Mouse (Mus musculus): ENCODE results near the gene Bst2.

The Bst2 gene

GRCm38 (mm10) chr8:71537028-71537867 lies at the start of gene Bst2:
Bst2 (minus strand) TSS chr8:71537456.
- DNase-seq (ENCODE audit: low spot score in 2 of 2): peak; percentile 88 to 93

GRCm38 (mm10) chr8:71586891-71587290 lies 49.6 kb upstream of the Bst2 start:
- peak in 1 of 2 experiments; percentile 46 for DNase-seq (ENCODE audit: low spot score in 2 of 2)

GRCm38 (mm10) chr8:71580201-71580600 lies 42.9 kb upstream of the Bst2 start:
- no peak for DNase-seq (ENCODE audit: low spot score in 2 of 2)

GRCm38 (mm10) chr8:71579476-71579875 lies 42.2 kb upstream of the Bst2 start:
- DNase-seq (ENCODE audit: low spot score in 2 of 2): no peak

- DNase-seq (ENCODE audit: low spot score in 2 of 2): no peak
Measured at GRCm38 (mm10) chr8:71579009-71579408, 41.8 kb upstream of the Bst2 start.

- DNase-seq (ENCODE audit: low spot score in 2 of 2): no peak
Measured at GRCm38 (mm10) chr8:71577856-71578387, 40.7 kb upstream of the Bst2 start.

- DNase-seq (ENCODE audit: low spot score in 2 of 2): no peak
Measured at GRCm38 (mm10) chr8:71575020-71575419, 37.8 kb upstream of the Bst2 start.

- no peak for DNase-seq (ENCODE audit: low spot score in 2 of 2)
Measured at GRCm38 (mm10) chr8:71574426-71574825, 37.2 kb upstream of the Bst2 start.

- no peak for DNase-seq (ENCODE audit: low spot score in 2 of 2)
Measured at GRCm38 (mm10) chr8:71572847-71573633, 35.8 kb upstream of the Bst2 start.

- DNase-seq (ENCODE audit: low spot score in 2 of 2): no peak
Measured at GRCm38 (mm10) chr8:71572077-71572476, 34.8 kb upstream of the Bst2 start.

- DNase-seq (ENCODE audit: low spot score in 2 of 2): peak; percentile 84 to 89
Measured at GRCm38 (mm10) chr8:71570291-71570954, 33.2 kb upstream of the Bst2 start.

- DNase-seq (ENCODE audit: low spot score in 2 of 2): peak; percentile 77 to 84
Measured at GRCm38 (mm10) chr8:71569366-71570290, 32.4 kb upstream of the Bst2 start.

- no peak for DNase-seq (ENCODE audit: low spot score in 2 of 2)
Measured at GRCm38 (mm10) chr8:71568941-71569340, 31.7 kb upstream of the Bst2 start.

GRCm38 (mm10) chr8:71568387-71568937 lies 31.2 kb upstream of the Bst2 start, which contains the start of gene Slc27a1:
Slc27a1 (plus strand) TSS chr8:71568882.
- no peak for DNase-seq (ENCODE audit: low spot score in 2 of 2)

GRCm38 (mm10) chr8:71567587-71567986 lies 30.3 kb upstream of the Bst2 start:
- DNase-seq (ENCODE audit: low spot score in 2 of 2): no peak

- DNase-seq (ENCODE audit: low spot score in 2 of 2): no peak
Measured at GRCm38 (mm10) chr8:71566501-71566900, 29.2 kb upstream of the Bst2 start, which contains the start of gene Nxnl1. Nxnl1 (minus strand) TSS chr8:71566601.

- DNase-seq (ENCODE audit: low spot score in 2 of 2): no peak
Measured at GRCm38 (mm10) chr8:71563992-71564391, 26.7 kb upstream of the Bst2 start.

GRCm38 (mm10) chr8:71562751-71563150 lies 25.5 kb upstream of the Bst2 start:
- DNase-seq (ENCODE audit: low spot score in 2 of 2): peak; percentile 74 to 75

GRCm38 (mm10) chr8:71561401-71561800 lies 24.1 kb upstream of the Bst2 start:
- peak; percentile 53 to 60 for DNase-seq (ENCODE audit: low spot score in 2 of 2)

GRCm38 (mm10) chr8:71560765-71561164 lies 23.5 kb upstream of the Bst2 start:
- no peak for DNase-seq (ENCODE audit: low spot score in 2 of 2)

All from spleen, postnatal 36 days (tissue).